Mouse (Mus musculus) midbrain, embryonic 11.5 days (tissue): ENCODE measurements around the gene Fbxl18. TPM values are rescaled to one million over a fixed set of nuclear protein-coding genes. Genes with fewer than 3 reads are reported as not detected.
"Not testable (repeated sequence)": the region's sequence is repeated elsewhere in the genome, so short reads cannot be mapped to it uniquely, and the experiment has no call there.

ENCODE experiments used
- ATAC-seq: fragments of 200-750 bp; cut with Nextera tagmentation; 2 replicates; pipeline ENCODE4 v1.8.0; 2017; ENCODE audit warnings: moderate TSS enrichment, moderate library complexity; ENCODE audit not compliant: low FRiP score
- DNase-seq: peaks from one replicate; pipeline ENCODE4 v3.0.0; 2015; ENCODE audit warnings: low spot score; ENCODE audit errors: missing footprints
- H3K27ac ChIP-seq: fragments of 300-500 bp; sonication (generic); 2 replicates; pipeline ENCODE4 v1.5.1; 2014; ENCODE audit warnings: low read depth, low read length
- H3K27me3 ChIP-seq: fragments of 300-500 bp; sonication (generic); 2 replicates; pipeline ENCODE4 v1.6.1; 2014; ENCODE audit warnings: mild to moderate bottlenecking, low read length, moderate library complexity, mixed read lengths; ENCODE audit not compliant: control insufficient read depth, insufficient read depth
- H3K36me3 ChIP-seq: fragments of 300-500 bp; sonication (generic); 2 replicates; pipeline ENCODE4 v1.6.1; 2014; ENCODE audit warnings: mild to moderate bottlenecking, low read length, moderate library complexity, mixed read lengths; ENCODE audit not compliant: control insufficient read depth, insufficient read depth
- H3K4me1 ChIP-seq: fragments of 300-500 bp; sonication (generic); 2 replicates; pipeline ENCODE4 v1.6.1; 2014; ENCODE audit warnings: low read length; ENCODE audit not compliant: control insufficient read depth, insufficient read depth
- H3K4me2 ChIP-seq: fragments of 300-500 bp; sonication (generic); 2 replicates; pipeline ENCODE4 v1.6.1; 2014; ENCODE audit warnings: mild to moderate bottlenecking, moderate library complexity
- H3K4me3 ChIP-seq: fragments of 300-500 bp; sonication (generic); 2 replicates; pipeline ENCODE4 v1.5.1; 2014; ENCODE audit warnings: low read depth, low read length
- H3K9ac ChIP-seq: fragments of 300-500 bp; sonication (generic); 2 replicates; pipeline ENCODE4 v1.6.1; 2014; ENCODE audit warnings: low read length
- H3K9me3 ChIP-seq: fragments of 300-500 bp; sonication (generic); 2 replicates; pipeline ENCODE4 v1.6.1; 2016; ENCODE audit warnings: low read length; ENCODE audit not compliant: control insufficient read depth
- WGBS: fragments of 180-500 bp; shearing (Covaris S2); extraction: QIAGEN DNeasy Blood & Tissue Kit; methylation state at CpG from one replicate; pipeline ENCODE4 v1.1.7; 2014; 5-methylcytosine and 5-hydroxymethylcytosine counted together
- polyA plus RNA-seq: library from polyadenylated mRNA; unstranded; fragments of >200 nt; fragmentation: Nextera tagmentation; extraction: Ambion mirVana; gene quantifications from 2 replicates; pipeline ENCODE4 v1.2.1, GENCODE M21; 2014

Gene Fbxl18
- polyA plus RNA-seq, 1 experiment from 2014 or later, result 11.8 TPM

DNA sequence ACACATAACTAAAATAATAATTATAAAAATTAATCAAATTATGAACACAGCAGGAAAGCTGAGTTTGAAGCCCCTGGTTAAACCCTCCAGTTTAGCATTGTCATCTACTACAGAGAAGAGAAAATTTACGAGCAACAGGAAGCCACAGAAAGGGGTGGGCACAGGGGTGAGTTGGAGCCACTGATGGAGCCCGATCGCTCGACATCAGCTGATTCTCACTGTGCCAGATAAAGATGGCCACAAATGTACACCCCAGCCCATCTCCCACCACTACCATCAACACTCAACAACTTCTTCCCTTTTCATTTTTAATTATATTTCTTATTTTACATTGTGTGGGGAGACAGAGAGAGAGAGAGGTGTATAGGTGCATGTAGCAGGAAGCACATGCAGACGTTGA, 1.5 kb upstream of the Fbxl18 start:
- H3K36me3 ChIP-seq, result peaks cover 7% of the 10 kb centered on the region; the same call in 1 of the 2 replicates
- no peak overlapping the region for H3K4me2 ChIP-seq
- no peak for ATAC-seq
- no peak overlapping the region for H3K4me3 ChIP-seq
- peaks cover 12% of the 10 kb centered on the region for H3K4me1 ChIP-seq
- 95% methylated on average over 5 of the region's 5 CpGs for WGBS
- no peak for DNase-seq
- H3K9ac ChIP-seq, result no peak overlapping the region
- no peaks in the 10 kb centered on the region for H3K27me3 ChIP-seq
- H3K27ac ChIP-seq, result no peak overlapping the region
- no peaks in the 10 kb centered on the region for H3K9me3 ChIP-seq

DNA sequence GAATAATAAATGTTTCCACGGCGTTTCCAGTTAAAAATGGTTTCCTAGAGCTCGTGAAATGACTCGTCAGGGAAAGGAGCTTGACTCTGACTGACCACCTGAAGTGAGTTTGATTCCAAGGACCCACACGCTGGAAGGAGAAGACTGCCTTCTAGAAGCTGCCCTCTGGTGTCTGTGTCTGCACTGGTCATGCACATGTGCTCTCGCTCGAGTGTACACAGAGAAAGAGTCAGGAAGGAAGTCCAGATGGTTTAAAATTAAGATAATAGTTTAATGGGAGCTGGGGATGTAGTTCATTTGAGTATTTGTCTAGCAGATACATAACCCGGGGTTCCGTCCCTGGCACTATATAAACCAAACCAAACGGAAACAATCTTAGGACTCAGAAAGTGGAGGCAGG, 971 bp upstream of the Fbxl18 start:
- WGBS, result 92% methylated on average over 10 of the region's 10 CpGs

DNA sequence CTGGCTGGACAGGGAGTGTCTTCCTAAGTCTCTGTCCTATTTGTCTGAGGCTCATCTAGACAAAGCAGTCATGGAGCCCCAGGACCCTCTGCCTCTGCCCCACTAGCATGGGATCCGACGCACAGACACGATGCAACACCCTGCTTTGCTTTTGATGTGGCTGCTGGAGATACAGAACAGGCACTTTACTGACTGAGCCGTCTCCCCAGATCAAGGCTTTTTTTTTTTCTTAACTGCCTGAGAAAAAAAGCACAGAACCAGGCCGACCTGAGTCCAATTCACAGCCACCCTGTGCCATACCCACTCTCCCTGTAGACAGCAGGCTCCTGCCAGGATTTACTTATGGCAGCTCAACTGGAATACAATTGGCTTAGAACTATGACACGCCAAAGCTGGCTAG, 3.8 kb downstream of the Fbxl18 start:
- Histone ChIP-seq H3K27ac (no peak overlapping the region), H3K36me3 (peaks cover 2% of the 10 kb centered on the region; the same call in 1 of the 2 replicates), H3K4me3 (no peak overlapping the region), H3K4me2 (no peak overlapping the region), H3K4me1 (peaks cover 12% of the 10 kb centered on the region), H3K9ac (no peak overlapping the region), H3K27me3 (no peaks in the 10 kb centered on the region), H3K9me3 (no peaks in the 10 kb centered on the region)
- WGBS, result 86% methylated on average over 6 of the region's 6 CpGs
- no peak for DNase-seq
- no peak for ATAC-seq

More for the DNA sequence above, 971 bp upstream of the Fbxl18 start:
- ATAC-seq, result no peak
- Histone ChIP-seq H3K4me2 (no peak overlapping the region), H3K36me3 (peaks cover 3% of the 10 kb centered on the region; the same call in 1 of the 2 replicates), H3K27me3 (no peaks in the 10 kb centered on the region), H3K9ac (no peak overlapping the region), H3K27ac (no peak overlapping the region), H3K4me1 (peaks cover 12% of the 10 kb centered on the region), H3K9me3 (no peaks in the 10 kb centered on the region), H3K4me3 (no peak overlapping the region)
- DNase-seq, result no peak

DNA sequence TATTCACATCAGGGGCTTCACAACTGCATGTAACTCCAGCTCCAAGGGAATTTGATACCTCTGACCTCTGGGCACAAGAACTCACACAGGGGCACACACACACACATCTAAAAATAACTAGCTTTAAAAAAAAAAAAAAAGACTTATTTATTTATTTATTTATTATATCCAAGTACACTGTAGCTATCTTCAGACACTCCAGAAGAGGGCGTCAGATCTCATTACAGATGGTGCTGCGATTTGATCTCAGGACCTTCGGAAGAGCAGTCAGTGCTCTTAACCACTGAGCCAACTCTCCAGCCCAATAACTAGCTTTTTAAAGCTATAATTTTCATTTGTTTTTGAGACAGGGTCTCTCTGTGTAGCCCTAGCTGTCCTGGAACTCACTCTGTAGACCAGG, 7.7 kb downstream of the Fbxl18 start:
- H3K9ac ChIP-seq, ATAC-seq, H3K4me2 ChIP-seq, H3K4me1 ChIP-seq, H3K9me3 ChIP-seq, H3K4me3 ChIP-seq, H3K27ac ChIP-seq, DNase-seq, H3K27me3 ChIP-seq: not testable (repeated sequence)
- 94% methylated on average over 3 of the region's 3 CpGs for WGBS
- peaks cover 18% of the 10 kb centered on the region for H3K36me3 ChIP-seq

DNA sequence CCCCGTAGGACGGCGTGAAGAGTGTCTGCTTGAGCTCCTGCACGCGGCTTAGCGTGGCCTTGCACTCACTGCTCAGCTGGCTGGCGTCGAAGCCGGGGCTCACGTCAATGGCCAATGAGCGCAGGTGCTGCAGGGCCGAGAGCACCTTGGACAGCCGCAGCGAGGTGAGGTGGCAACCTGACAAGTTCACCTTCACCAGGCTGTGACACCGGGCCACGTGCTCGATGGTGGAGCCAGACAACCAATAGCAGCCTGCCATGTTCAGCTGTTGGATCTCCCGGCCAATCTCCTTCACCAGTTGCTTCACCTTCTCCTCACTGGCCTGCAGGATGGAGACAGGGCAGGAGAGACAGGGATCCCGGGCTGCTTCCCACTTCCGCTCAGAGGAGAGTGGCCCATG, 8.5 kb downstream of the Fbxl18 start:
- Histone ChIP-seq H3K4me3 (no peak overlapping the region), H3K4me1 (peaks cover 4% of the 10 kb centered on the region), H3K9ac (no peak overlapping the region), H3K27ac (no peak overlapping the region), H3K27me3 (no peaks in the 10 kb centered on the region), H3K9me3 (no peaks in the 10 kb centered on the region), H3K36me3 (peaks cover 18% of the 10 kb centered on the region), H3K4me2 (no peak overlapping the region)
- no peak for DNase-seq
- WGBS, result 92% methylated on average over 20 of the region's 20 CpGs
- ATAC-seq, result no peak

DNA sequence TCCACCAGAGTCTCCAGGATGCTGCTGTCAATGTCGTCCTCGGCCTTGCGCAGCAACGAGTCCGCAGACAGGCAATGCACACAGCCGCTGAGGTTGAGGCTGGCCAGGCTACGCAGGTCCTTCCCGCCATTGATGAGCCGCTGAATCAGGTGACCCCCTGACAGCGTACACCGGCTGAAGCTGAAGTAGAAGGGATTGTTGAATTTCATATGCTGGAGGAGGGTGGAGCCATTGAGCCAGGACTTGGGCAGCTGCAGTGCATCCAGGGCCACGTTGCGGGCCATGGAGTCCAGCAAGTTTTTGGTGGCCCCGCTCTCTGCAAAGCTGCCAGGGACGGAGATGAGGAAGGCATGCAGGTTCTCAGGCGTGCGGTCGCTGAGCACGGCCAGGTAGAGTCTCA, 9.0 kb downstream of the Fbxl18 start:
- DNase-seq (no peak), ATAC-seq (no peak)
- H3K27ac ChIP-seq, result no peak overlapping the region
- no peak overlapping the region for H3K4me2 ChIP-seq
- no peaks in the 10 kb centered on the region for H3K9me3 ChIP-seq
- 97% methylated on average over 19 of the region's 19 CpGs for WGBS
- H3K4me1 ChIP-seq, result peaks cover 9% of the 10 kb centered on the region
- peaks cover 18% of the 10 kb centered on the region for H3K36me3 ChIP-seq
- no peak overlapping the region for H3K4me3 ChIP-seq
- no peaks in the 10 kb centered on the region for H3K27me3 ChIP-seq
- no peak overlapping the region for H3K9ac ChIP-seq

DNA sequence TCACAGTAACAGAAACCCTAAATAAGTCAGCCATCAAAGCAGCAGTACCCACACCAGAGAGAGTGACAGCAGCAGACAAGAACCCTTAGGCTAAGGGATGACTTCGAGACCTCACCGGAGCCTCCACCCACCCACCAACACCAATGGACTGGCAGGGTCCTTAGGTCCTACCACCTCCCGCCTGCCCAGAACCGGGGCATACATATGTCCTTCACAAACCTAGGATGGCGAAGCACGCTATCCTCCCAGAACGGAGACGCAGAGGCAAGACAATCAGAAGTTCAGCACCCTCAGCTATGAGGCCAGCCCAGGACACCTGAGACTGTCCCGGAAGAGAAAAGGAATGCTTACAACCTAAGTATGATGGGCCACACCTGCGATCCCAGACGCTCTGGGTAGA, 12.8 kb downstream of the Fbxl18 start:
- peaks cover 18% of the 10 kb centered on the region for H3K36me3 ChIP-seq
- ATAC-seq (no peak), DNase-seq (no peak)
- no peak overlapping the region for H3K4me3 ChIP-seq
- no peak overlapping the region for H3K9ac ChIP-seq
- H3K4me2 ChIP-seq, result no peak overlapping the region
- H3K4me1 ChIP-seq, result peaks cover 18% of the 10 kb centered on the region
- H3K9me3 ChIP-seq, result no peaks in the 10 kb centered on the region
- WGBS, result 97% methylated on average over 11 of the region's 11 CpGs
- no peaks in the 10 kb centered on the region for H3K27me3 ChIP-seq
- H3K27ac ChIP-seq, result no peak overlapping the region

DNA sequence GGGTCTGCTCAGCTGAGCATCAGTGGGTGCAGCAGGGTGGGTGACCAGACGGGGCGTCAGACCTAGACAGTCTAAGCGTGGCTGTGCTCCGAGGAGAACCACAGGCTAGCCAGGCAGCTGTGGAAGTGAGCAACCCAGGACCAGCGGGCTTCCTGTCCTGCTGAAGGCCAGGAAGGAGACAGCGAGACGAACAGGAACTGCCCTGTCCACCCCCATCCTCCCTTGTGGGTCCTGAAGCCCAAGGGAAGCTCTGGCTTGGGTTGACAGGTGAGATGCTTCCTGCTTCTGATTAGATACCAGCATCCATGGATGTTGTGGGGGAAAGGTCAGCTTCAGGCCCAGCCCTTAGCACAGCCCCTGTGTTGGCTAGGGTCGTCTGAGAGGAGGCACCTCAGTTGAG, 13.3 kb downstream of the Fbxl18 start:
- Histone ChIP-seq H3K27me3 (no peaks in the 10 kb centered on the region), H3K4me2 (no peak overlapping the region), H3K4me3 (no peak overlapping the region), H3K4me1 (peaks cover 18% of the 10 kb centered on the region), H3K36me3 (peaks cover 18% of the 10 kb centered on the region), H3K27ac (no peak overlapping the region), H3K9me3 (no peaks in the 10 kb centered on the region), H3K9ac (peak overlapping the region; percentile 34; the same call in 1 of the 2 replicates)
- no peak for DNase-seq
- no peak for ATAC-seq
- WGBS, result 83% methylated on average over 8 of the region's 8 CpGs

DNA sequence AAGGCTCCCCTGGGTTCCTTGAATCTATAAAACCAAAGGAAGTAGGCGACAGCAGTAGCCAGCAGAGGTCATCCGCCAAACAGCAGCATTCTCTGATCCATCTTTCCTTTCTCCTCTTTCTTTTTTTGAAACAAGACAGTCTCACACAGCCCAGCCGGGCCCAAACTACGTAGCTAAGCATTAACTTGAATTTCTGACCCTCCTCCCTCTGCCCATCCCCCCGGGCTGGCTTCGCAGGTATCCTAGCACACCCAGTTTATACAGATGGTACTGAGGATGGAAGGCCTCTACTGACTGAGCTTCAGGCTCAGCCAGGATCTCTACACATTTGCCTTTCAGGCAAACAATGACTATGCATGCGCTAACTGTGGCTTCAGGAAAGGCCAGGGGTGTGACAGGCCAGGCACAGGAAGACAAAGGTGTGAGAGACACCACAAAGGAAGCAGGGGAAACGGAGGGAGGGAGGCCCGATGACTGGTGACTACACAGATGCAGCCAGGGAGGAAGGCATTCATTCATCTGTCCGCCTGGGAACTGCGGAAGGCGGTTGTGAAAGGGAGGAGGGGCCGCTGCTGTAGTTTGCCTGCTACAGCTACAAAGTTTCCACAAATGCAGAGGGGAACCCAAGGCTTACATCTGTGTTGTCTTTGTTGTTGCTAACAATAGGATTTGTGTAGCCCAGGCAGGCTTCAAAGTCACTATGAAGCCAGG, 14.3 kb downstream of the Fbxl18 start:
- Histone ChIP-seq H3K9me3 (no peaks in the 10 kb centered on the region), H3K27me3 (no peaks in the 10 kb centered on the region), H3K36me3 (peaks cover 15% of the 10 kb centered on the region), H3K4me2 (no peak overlapping the region), H3K27ac (0 out of 2 replicates have a peak overlapping the region, but pooled peaks have one; percentile 22), H3K4me3 (no peak overlapping the region), H3K9ac (peak overlapping the region; percentile 34), H3K4me1 (peaks cover 18% of the 10 kb centered on the region)
- no peak for DNase-seq
- ATAC-seq, result peak; percentile 34
- WGBS, result 30% methylated on average over 13 of the region's 13 CpGs
